Mouse (Mus musculus): Measurements from ENCODE around the gene Noc3l. TPM values are rescaled to one million over a fixed set of nuclear protein-coding genes. Genes with fewer than 3 reads are reported as not detected.

Gene Noc3l
- polyA plus RNA-seq (2012; fragmentation: generic; extraction: Trizol): 4.4 TPM
- long read RNA-seq, experiment 1, partial matches to known transcripts: 1 of 3 reads
- long read RNA-seq, experiment 1, other reads (novel, unspliced or antisense): 0 of 3 reads
- long read RNA-seq, experiment 2, transcript Noc3l-201 (21 exons, 3,977 nt): major isoform, 35 of 39 reads
- long read RNA-seq, experiment 2, partial matches to known transcripts: 2 of 39 reads
- long read RNA-seq, experiment 2, other reads (novel, unspliced or antisense): 2 of 39 reads

GRCm38 (mm10) chr19:38818766-38819426, at the start of gene Noc3l:
TSS of gene Noc3l (minus strand) at chr19:38819237.
- Histone ChIP-seq H3K79me2 (ENCODE audit: control insufficient read depth, insufficient read depth) (peaks cover 34% of the 10 kb centered on the region), H3K36me3 (ENCODE audit: control insufficient read depth, insufficient read depth) (peaks cover 15% of the 10 kb centered on the region), H3K79me3 (ENCODE audit: low read depth) (peaks cover 21% of the 10 kb centered on the region), H3K4me3 (ENCODE audit: insufficient read depth, poor library complexity, severe bottlenecking) (peak within 1 kb of the TSS; percentile 89), H3ac (ENCODE audit: control insufficient read depth, insufficient read length, low read depth) (peak within 1 kb of the TSS; percentile 89), H3K27me3 (ENCODE audit: control insufficient read depth, insufficient read depth, insufficient read length) (no peaks in the 10 kb centered on the region)
- TF ChIP-seq MAX (IDR thresholded peaks at IDR 0.05) (peak; percentile 91), CTCF (IDR thresholded peaks at IDR 0.05; ENCODE audit: control insufficient read depth, insufficient read depth, insufficient read length) (peak; percentile 85), MYOG (IDR thresholded peaks at IDR 0.05; ENCODE audit: control insufficient read depth, extremely low read depth, insufficient read length) (no peak)

GRCm38 (mm10) chr19:38862523-38862922, 43.5 kb upstream of the Noc3l start:
- H3K79me3 ChIP-seq (ENCODE audit: low read depth): no peaks in the 10 kb centered on the region
- H3K27me3 ChIP-seq (ENCODE audit: control insufficient read depth, insufficient read depth, insufficient read length): no peaks in the 10 kb centered on the region
- no peaks in the 10 kb centered on the region for H3K79me2 ChIP-seq (ENCODE audit: control insufficient read depth, insufficient read depth)
- TF ChIP-seq CTCF (IDR thresholded peaks at IDR 0.05; ENCODE audit: control insufficient read depth, insufficient read depth, insufficient read length) (no peak), FOSL1 (IDR thresholded peaks at IDR 0.05; ENCODE audit: insufficient read depth, low read length, poor library complexity, severe bottlenecking) (no peak), MYOG (IDR thresholded peaks at IDR 0.05; ENCODE audit: control insufficient read depth, extremely low read depth, insufficient read length) (no peak), CEBPB (IDR thresholded peaks at IDR 0.05; ENCODE audit: low read depth) (no peak), USF1 (IDR thresholded peaks at IDR 0.05; ENCODE audit: low read depth) (no peak), MAX (IDR thresholded peaks at IDR 0.05) (no peak), MYOD1 (IDR thresholded peaks at IDR 0.05; ENCODE audit: control insufficient read depth, insufficient read length, low read depth) (no peak)
- no peak overlapping the region for H3K4me3 ChIP-seq (ENCODE audit: insufficient read depth, poor library complexity, severe bottlenecking)
- no peak overlapping the region for H3ac ChIP-seq (ENCODE audit: control insufficient read depth, insufficient read length, low read depth)
- no peaks in the 10 kb centered on the region for H3K36me3 ChIP-seq (ENCODE audit: control insufficient read depth, insufficient read depth)

GRCm38 (mm10) chr19:38858224-38858623, 39.2 kb upstream of the Noc3l start:
- no peaks in the 10 kb centered on the region for H3K36me3 ChIP-seq (ENCODE audit: control insufficient read depth, insufficient read depth)
- H3ac ChIP-seq (ENCODE audit: control insufficient read depth, insufficient read length, low read depth): no peak overlapping the region
- TF ChIP-seq MAX (IDR thresholded peaks at IDR 0.05) (no peak), USF1 (IDR thresholded peaks at IDR 0.05; ENCODE audit: low read depth) (no peak), CEBPB (IDR thresholded peaks at IDR 0.05; ENCODE audit: low read depth) (no peak), MYOD1 (IDR thresholded peaks at IDR 0.05; ENCODE audit: control insufficient read depth, insufficient read length, low read depth) (no peak), FOSL1 (IDR thresholded peaks at IDR 0.05; ENCODE audit: insufficient read depth, low read length, poor library complexity, severe bottlenecking) (no peak), MYOG (IDR thresholded peaks at IDR 0.05; ENCODE audit: control insufficient read depth, extremely low read depth, insufficient read length) (no peak), CTCF (IDR thresholded peaks at IDR 0.05; ENCODE audit: control insufficient read depth, insufficient read depth, insufficient read length) (no peak)
- H3K79me3 ChIP-seq (ENCODE audit: low read depth): no peaks in the 10 kb centered on the region
- H3K27me3 ChIP-seq (ENCODE audit: control insufficient read depth, insufficient read depth, insufficient read length): peaks cover 15% of the 10 kb centered on the region
- H3K4me3 ChIP-seq (ENCODE audit: insufficient read depth, poor library complexity, severe bottlenecking): no peak overlapping the region
- H3K79me2 ChIP-seq (ENCODE audit: control insufficient read depth, insufficient read depth): no peaks in the 10 kb centered on the region

DNA sequence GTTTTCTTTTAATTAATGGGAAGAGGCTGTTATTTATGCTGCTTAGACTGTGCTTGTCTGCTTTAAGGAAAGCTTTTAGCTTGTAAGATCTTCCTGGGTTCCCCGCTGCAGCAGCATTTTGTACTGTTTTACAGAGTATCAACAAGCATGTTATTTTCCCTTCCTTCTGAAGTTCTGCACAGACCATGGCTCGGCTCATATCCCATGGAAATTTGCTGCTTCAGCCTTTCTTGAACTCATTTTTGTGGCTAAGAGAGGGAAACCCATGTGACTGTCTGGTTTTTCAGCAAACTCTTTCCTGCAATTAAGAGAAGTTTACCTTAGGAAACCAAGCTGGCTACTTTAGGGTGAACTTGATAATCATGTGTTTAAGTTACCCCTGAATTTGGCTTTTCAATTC, 27.3 kb upstream of the Noc3l start:
- TF ChIP-seq FOSL1 (IDR thresholded peaks at IDR 0.05; ENCODE audit: insufficient read depth, low read length, poor library complexity, severe bottlenecking): no peak
- no peak for TF ChIP-seq CEBPB (IDR thresholded peaks at IDR 0.05; ENCODE audit: low read depth)
- no peak for TF ChIP-seq MYOG (IDR thresholded peaks at IDR 0.05; ENCODE audit: control insufficient read depth, extremely low read depth, insufficient read length)
- TF ChIP-seq MAX (IDR thresholded peaks at IDR 0.05): no peak
- no peak for TF ChIP-seq USF1 (IDR thresholded peaks at IDR 0.05; ENCODE audit: low read depth)
- TF ChIP-seq MYOD1 (IDR thresholded peaks at IDR 0.05; ENCODE audit: control insufficient read depth, insufficient read length, low read depth): no peak
- TF ChIP-seq CTCF (IDR thresholded peaks at IDR 0.05; ENCODE audit: control insufficient read depth, insufficient read depth, insufficient read length): no peak

DNA sequence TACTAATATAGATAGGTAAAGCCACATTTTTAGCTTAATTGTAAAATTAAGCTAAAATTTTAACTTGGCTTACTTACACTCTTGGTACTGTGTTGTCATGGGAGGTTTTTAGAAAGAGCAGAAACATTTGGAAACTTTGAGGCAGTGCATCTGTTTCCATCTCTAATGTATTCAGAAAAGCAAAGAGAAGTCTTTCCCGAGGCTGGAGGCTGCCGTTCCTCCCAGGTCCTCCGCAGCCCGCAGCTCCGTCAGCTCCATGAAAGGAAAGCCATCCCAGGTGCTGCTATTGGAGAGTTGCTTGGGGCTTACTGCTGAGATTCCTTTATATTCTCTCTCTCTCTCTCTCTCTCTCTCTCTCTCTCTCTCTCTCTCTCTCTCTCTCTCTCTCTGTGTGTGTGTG, 25.8 kb upstream of the Noc3l start:
- H3K36me3 ChIP-seq (ENCODE audit: control insufficient read depth, insufficient read depth): no peaks in the 10 kb centered on the region
- no peak overlapping the region for H3K4me3 ChIP-seq (ENCODE audit: insufficient read depth, poor library complexity, severe bottlenecking)
- no peaks in the 10 kb centered on the region for H3K79me2 ChIP-seq (ENCODE audit: control insufficient read depth, insufficient read depth)
- H3ac ChIP-seq (ENCODE audit: control insufficient read depth, insufficient read length, low read depth): no peak overlapping the region
- H3K79me3 ChIP-seq (ENCODE audit: low read depth): no peaks in the 10 kb centered on the region
- TF ChIP-seq FOSL1 (IDR thresholded peaks at IDR 0.05; ENCODE audit: insufficient read depth, low read length, poor library complexity, severe bottlenecking): no peak
- TF ChIP-seq CTCF (IDR thresholded peaks at IDR 0.05; ENCODE audit: control insufficient read depth, insufficient read depth, insufficient read length): no peak
- TF ChIP-seq CEBPB (IDR thresholded peaks at IDR 0.05; ENCODE audit: low read depth): no peak
- no peak for TF ChIP-seq MAX (IDR thresholded peaks at IDR 0.05)
- no peak for TF ChIP-seq MYOD1 (IDR thresholded peaks at IDR 0.05; ENCODE audit: control insufficient read depth, insufficient read length, low read depth)
- TF ChIP-seq USF1 (IDR thresholded peaks at IDR 0.05; ENCODE audit: low read depth): no peak
- TF ChIP-seq MYOG (IDR thresholded peaks at IDR 0.05; ENCODE audit: control insufficient read depth, extremely low read depth, insufficient read length): no peak
- H3K27me3 ChIP-seq (ENCODE audit: control insufficient read depth, insufficient read depth, insufficient read length): peaks cover 4% of the 10 kb centered on the region

More for the DNA sequence above, 27.3 kb upstream of the Noc3l start:
- no peaks in the 10 kb centered on the region for H3K79me2 ChIP-seq (ENCODE audit: control insufficient read depth, insufficient read depth)
- no peaks in the 10 kb centered on the region for H3K79me3 ChIP-seq (ENCODE audit: low read depth)
- H3K4me3 ChIP-seq (ENCODE audit: insufficient read depth, poor library complexity, severe bottlenecking): no peak overlapping the region
- H3K27me3 ChIP-seq (ENCODE audit: control insufficient read depth, insufficient read depth, insufficient read length): peaks cover 4% of the 10 kb centered on the region
- no peaks in the 10 kb centered on the region for H3K36me3 ChIP-seq (ENCODE audit: control insufficient read depth, insufficient read depth)
- no peak overlapping the region for H3ac ChIP-seq (ENCODE audit: control insufficient read depth, insufficient read length, low read depth)

Measured in C2C12 (cell line).